Mouse (Mus musculus) megakaryocyte, embryonic 14.5 days (primary cell): ENCODE measurements around the gene Drg1.
"Not testable (repeated sequence)": the region's sequence is repeated elsewhere in the genome, so short reads cannot be mapped to it uniquely, and the experiment has no call there.

Experiments used
- FLI1 ChIP-seq: IDR thresholded peaks from 2 replicates; pipeline ENCODE4 v1.6.1; 2012; ENCODE audit warnings: low read length, inconsistent platforms, mixed read lengths
- GATA1 ChIP-seq: IDR thresholded peaks from 3 replicates; pipeline ENCODE4 v1.6.1; 2012; ENCODE audit warnings: mixed read lengths, low read length, inconsistent platforms, borderline replicate concordance

DNA sequence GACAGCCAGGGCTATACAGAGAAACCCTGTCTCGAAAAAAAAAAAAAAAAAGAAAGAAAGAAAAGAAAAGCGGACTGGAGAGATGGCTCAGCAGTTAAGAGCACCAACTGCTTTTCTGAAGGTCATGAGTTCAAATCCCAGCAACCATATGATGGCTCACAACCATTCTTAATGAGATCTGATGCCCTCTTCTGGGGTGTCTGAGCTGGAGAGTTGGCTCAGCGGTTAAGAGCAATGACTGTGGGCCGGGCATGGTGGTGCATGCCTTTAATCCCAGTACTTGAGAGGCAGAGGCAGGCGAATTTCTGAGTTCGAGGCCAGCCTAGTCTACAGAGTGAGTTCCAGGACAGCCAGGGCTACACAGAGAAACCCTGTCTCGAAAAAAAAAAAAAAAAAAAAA, 65.6 kb downstream of the Drg1 start:
- TF ChIP-seq GATA1, FLI1: not testable (repeated sequence)
